Mouse (Mus musculus): Measurements from ENCODE around the gene Nfasc. TPM values are rescaled to one million over a fixed set of nuclear protein-coding genes. Genes with fewer than 3 reads are reported as not detected.

The Nfasc gene
- total and polyA plus RNA-seq, 3 experiments: 0.04 TPM; not detected in 2

GRCm38 (mm10) chr1:132581845-132582839 is 159.5 kb downstream of the Nfasc start (continued):
- TF ChIP-seq KAT2A (IDR thresholded peaks at IDR 0.05; ENCODE audit: insufficient replicate concordance, low read length): 0 out of 2 replicates have a peak, but pooled peaks have one; percentile 33
- no peak for TF ChIP-seq CHD1 (IDR thresholded peaks at IDR 0.05; ENCODE audit: low read depth, low read length)
- TF ChIP-seq NRF1 (IDR thresholded peaks at IDR 0.05; ENCODE audit: low read depth, low read length): no peak
- TF ChIP-seq USF2 (conservative IDR thresholded peaks at IDR 0.05; ENCODE audit: low read depth, low read length): no peak
- TF ChIP-seq ELF1 (IDR thresholded peaks at IDR 0.05; ENCODE audit: low read depth, low read length): no peak
- no peak for TF ChIP-seq MAZ (IDR thresholded peaks at IDR 0.05; ENCODE audit: low read depth, low read length)
- TF ChIP-seq GABPA (IDR thresholded peaks at IDR 0.05; ENCODE audit: insufficient replicate concordance, low read depth, low read length): no peak
- TF ChIP-seq E2F4 (IDR thresholded peaks at IDR 0.05; ENCODE audit: insufficient replicate concordance, low read depth, low read length): no peak
- TF ChIP-seq SMC3 (IDR thresholded peaks at IDR 0.05; ENCODE audit: low read depth, low read length): no peak

GRCm38 (mm10) chr1:132580063-132580462 is 161.5 kb downstream of the Nfasc start:
- peaks cover 51% of the 10 kb centered on the region for H3K27me3 ChIP-seq (replicated peaks)
- dilution Hi-C loops (cut with MboI; ENCODE audit: extremely low pct_ligation_motif_present, extremely low pct_unique_long_range_greater_than_20kb, low sequenced_read_pairs): no loop called here

GRCm38 (mm10) chr1:132576845-132577244 is 164.8 kb downstream of the Nfasc start:
- Histone ChIP-seq H3K27me3 (replicated peaks) (peaks cover 53% of the 10 kb centered on the region), H3K79me2 (replicated peaks; ENCODE audit: control insufficient read depth, extremely low read depth, insufficient read depth, poor library complexity, severe bottlenecking) (no peaks in the 10 kb centered on the region), H3K4me2 (ENCODE audit: insufficient read depth, low read depth, poor library complexity, severe bottlenecking) (no peak overlapping the region), H3K9me3 (replicated peaks; ENCODE audit: low read length) (no peaks in the 10 kb centered on the region), H3K27ac (ENCODE audit: insufficient read depth, low read depth) (no peak overlapping the region), H3K9ac (ENCODE audit: insufficient read depth, low read depth) (no peak overlapping the region), H3K4me3 (replicated peaks in 1 of 3; ENCODE audit: low read depth in 2 of 3, low read length in 2 of 3, poor library complexity in 1 of 3) (no peak overlapping the region), H3K4me1 (ENCODE audit: control insufficient read depth in 1 of 2, insufficient read depth in 2 of 2) (peaks cover 9 to 26% of the 10 kb centered on the region in 2 experiments), H3K36me3 (replicated peaks in 1 of 2; ENCODE audit: control insufficient read depth in 1 of 2, insufficient read depth in 1 of 2, low read length in 1 of 2) (no peaks in the 10 kb centered on the region)
- DNase-seq (ENCODE audit: extremely low read depth): no peak
- dilution Hi-C loops (cut with MboI; ENCODE audit: extremely low pct_ligation_motif_present, extremely low pct_unique_long_range_greater_than_20kb, low sequenced_read_pairs) (no loop called here), in situ Hi-C loops (cut with MboI; ENCODE audit: low pct_ligation_motif_present, low pct_unique_long_range_greater_than_20kb, low sequenced_read_pairs) (no loop called here)
- TF ChIP-seq MAFK (IDR thresholded peaks at IDR 0.05; ENCODE audit: insufficient replicate concordance, low read length) (no peak), ZC3H11A (IDR thresholded peaks at IDR 0.05; ENCODE audit: low read depth, low read length) (no peak), MAX (IDR thresholded peaks at IDR 0.05; ENCODE audit: low read length) (no peak), UBTF (IDR thresholded peaks at IDR 0.05; ENCODE audit: low read depth, low read length) (no peak), ZMIZ1 (IDR thresholded peaks at IDR 0.05; ENCODE audit: low read depth, low read length) (no peak), ZKSCAN1 (IDR thresholded peaks at IDR 0.05; ENCODE audit: borderline replicate concordance, low read depth, low read length) (no peak), GABPA (IDR thresholded peaks at IDR 0.05; ENCODE audit: insufficient replicate concordance, low read depth, low read length) (no peak), JUN (IDR thresholded peaks at IDR 0.05; ENCODE audit: insufficient read depth, low read depth, low read length) (no peak), MEF2A (IDR thresholded peaks at IDR 0.05; ENCODE audit: borderline replicate concordance, low read depth, low read length) (no peak), MXI1 (IDR thresholded peaks at IDR 0.05; ENCODE audit: low read depth, low read length) (no peak), POLR2AphosphoS2 (IDR thresholded peaks at IDR 0.05; ENCODE audit: low read depth, low read length) (no peak), SIN3A (IDR thresholded peaks at IDR 0.05; ENCODE audit: low read length) (no peak), CTCF (conservative IDR thresholded peaks at IDR 0.05 in 1 of 2, IDR thresholded peaks at IDR 0.05 in 1 of 2; ENCODE audit: low read depth in 2 of 2, low read length in 2 of 2) (no peak), KAT2A (IDR thresholded peaks at IDR 0.05; ENCODE audit: insufficient replicate concordance, low read length) (no peak), IRF4 (IDR thresholded peaks at IDR 0.05; ENCODE audit: low read depth, low read length) (no peak), POLR2A (IDR thresholded peaks at IDR 0.05; ENCODE audit: low read depth, low read length) (no peak)

More at GRCm38 (mm10) chr1:132580063-132580462, 161.5 kb downstream of the Nfasc start:
- TF ChIP-seq BHLHE40 (IDR thresholded peaks at IDR 0.05; ENCODE audit: low read depth, low read length): no peak
- TF ChIP-seq MAX (IDR thresholded peaks at IDR 0.05; ENCODE audit: low read length): no peak; the same call in 1 of the 2 replicates
- TF ChIP-seq UBTF (IDR thresholded peaks at IDR 0.05; ENCODE audit: low read depth, low read length): no peak
- no peak for TF ChIP-seq TCF12 (IDR thresholded peaks at IDR 0.05; ENCODE audit: low read depth, low read length)
- peak; percentile 70 for TF ChIP-seq IRF4 (IDR thresholded peaks at IDR 0.05; ENCODE audit: low read depth, low read length)
- Histone ChIP-seq H3K79me2 (replicated peaks; ENCODE audit: control insufficient read depth, extremely low read depth, insufficient read depth, poor library complexity, severe bottlenecking) (no peaks in the 10 kb centered on the region), H3K9ac (ENCODE audit: insufficient read depth, low read depth) (no peak overlapping the region), H3K9me3 (replicated peaks; ENCODE audit: low read length) (no peaks in the 10 kb centered on the region), H3K4me1 (ENCODE audit: control insufficient read depth in 1 of 2, insufficient read depth in 2 of 2) (peaks cover 18 to 40% of the 10 kb centered on the region in 2 experiments), H3K4me3 (replicated peaks in 1 of 3; ENCODE audit: low read depth in 2 of 3, low read length in 2 of 3, poor library complexity in 1 of 3) (no peak overlapping the region), H3K36me3 (replicated peaks in 1 of 2; ENCODE audit: control insufficient read depth in 1 of 2, insufficient read depth in 1 of 2, low read length in 1 of 2) (no peaks in the 10 kb centered on the region), H3K4me2 (ENCODE audit: insufficient read depth, low read depth, poor library complexity, severe bottlenecking) (no peak overlapping the region), H3K27ac (ENCODE audit: insufficient read depth, low read depth) (no peak overlapping the region)
- in situ Hi-C loops (cut with MboI; ENCODE audit: low pct_ligation_motif_present, low pct_unique_long_range_greater_than_20kb, low sequenced_read_pairs): no loop called here
- DNase-seq (ENCODE audit: extremely low read depth): peak; percentile 68
